Mouse (Mus musculus) liver, embryonic 14.5 days (tissue): ENCODE measurements around the gene Gm826. TPM values are rescaled to one million over a fixed set of nuclear protein-coding genes. Genes with fewer than 3 reads are reported as not detected.

ENCODE experiments used
- ATAC-seq: fragments of 200-750 bp; cut with Nextera tagmentation; 2 replicates; pipeline ENCODE4 v1.8.0; 2017; ENCODE audit warnings: moderate number of reproducible peaks, mild to moderate bottlenecking, moderate library complexity; ENCODE audit not compliant: insufficient read depth
- DNase-seq, 3 experiments: peaks; one replicate each; pipeline ENCODE4 v3.0.0-alpha.2; 2012 to 2013; ENCODE audit warnings: low read depth in 3 of 3, low spot score in 3 of 3
- H3K27ac ChIP-seq: fragments of 300-500 bp; sonication (generic); 2 replicates; pipeline ENCODE4 v1.5.1; 2014; ENCODE audit warnings: moderate library complexity, mild to moderate bottlenecking, control low read depth, inconsistent platforms
- H3K27me3 ChIP-seq: fragments of 300-500 bp; sonication (generic); 2 replicates; pipeline ENCODE4 v1.6.1; 2014; ENCODE audit warnings: mild to moderate bottlenecking, low read length, moderate library complexity; ENCODE audit not compliant: control insufficient read depth, insufficient read depth
- H3K36me3 ChIP-seq: fragments of 300-500 bp; sonication (generic); replicated peaks from 2 replicates; pipeline ENCODE4 v1.6.1; 2014; ENCODE audit warnings: low read depth; ENCODE audit not compliant: control insufficient read depth, insufficient read depth
- H3K4me1 ChIP-seq, 2 experiments: fragments of 200-500 bp in 1 of 2; fragments of 300-500 bp in 1 of 2; sonication (generic) in 1 of 2; replicated peaks; 2 replicates each; pipeline ENCODE4 v1.6.1; 2012 to 2014; ENCODE audit warnings: antibody characterized with exemption in 1 of 2, inconsistent platforms in 1 of 2, low read length in 1 of 2; ENCODE audit not compliant: control insufficient read depth in 2 of 2, insufficient read depth in 2 of 2
- H3K4me2 ChIP-seq: fragments of 300-500 bp; sonication (generic); 2 replicates; pipeline ENCODE4 v1.6.1; 2014; ENCODE audit warnings: low read depth, mild to moderate bottlenecking, control low read depth, moderate library complexity
- H3K4me3 ChIP-seq, 2 experiments: fragments of 200-500 bp in 1 of 2; fragments of 300-500 bp in 1 of 2; sonication (generic) in 1 of 2; 2 replicates each; pipeline ENCODE4 v1.5.1; 2012 to 2014; ENCODE audit warnings: low read depth in 2 of 2, low read length in 2 of 2, mild to moderate bottlenecking in 2 of 2, control low read depth in 1 of 2, inconsistent platforms in 1 of 2, moderate library complexity in 1 of 2; ENCODE audit not compliant: insufficient read depth in 1 of 2
- H3K9ac ChIP-seq: fragments of 300-500 bp; sonication (generic); replicated peaks from 2 replicates; pipeline ENCODE4 v1.6.1; 2014; ENCODE audit warnings: mild to moderate bottlenecking, control low read depth, moderate library complexity
- H3K9me3 ChIP-seq: fragments of 300-500 bp; sonication (generic); 2 replicates; pipeline ENCODE4 v1.6.1; 2016; ENCODE audit warnings: low read length, mixed read lengths; ENCODE audit not compliant: control insufficient read depth
- CTCF ChIP-seq: IDR thresholded peaks from 2 replicates; pipeline ENCODE4 v1.5.1; 2016; ENCODE audit warnings: antibody characterized with exemption, low read depth, control low read depth
- EP300 ChIP-seq: IDR thresholded peaks from 2 replicates; pipeline ENCODE4 v1.6.1; 2016; ENCODE audit warnings: antibody characterized with exemption, low read depth
- WGBS: fragments of 180-500 bp; shearing (Covaris S2); extraction: QIAGEN DNeasy Blood & Tissue Kit; methylation state at CpG from one replicate; pipeline ENCODE4 v1.1.7; 2014; ENCODE audit not compliant: insufficient replicate concordance; 5-methylcytosine and 5-hydroxymethylcytosine counted together
- polyA plus RNA-seq, 2 experiments: library from polyadenylated mRNA; depleted of rRNA in 1 of 2; stranded (reverse) in 1 of 2; unstranded in 1 of 2; fragments of >200 nt; fragmentation: Nextera tagmentation in 1 of 2; extraction: Ambion mirVana in 1 of 2; gene quantifications; 2 replicates each; pipeline versions ENCODE4 v1.2.1 to v1.2.3; 2012 to 2014

Gene Gm826
- polyA plus RNA-seq, 2 experiments: 5.3 to 7.0 TPM

- Histone ChIP-seq H3K36me3 (no peaks in the 10 kb centered on the region), H3K9ac (no peak overlapping the region), H3K4me3 (no peak overlapping the region), H3K4me1 (peaks cover 0 to 7% of the 10 kb centered on the region in 2 experiments; a peak in 1 of 4 replicates), H3K27me3 (no peaks in the 10 kb centered on the region), H3K4me2 (no peak overlapping the region), H3K9me3 (no peaks in the 10 kb centered on the region), H3K27ac (no peak overlapping the region)
- DNase-seq (no peak), ATAC-seq (no peak)
- 56% methylated on average over 12 of the region's 12 CpGs for WGBS
- no peak for TF ChIP-seq CTCF
- TF ChIP-seq EP300: no peak
Observed at GRCm38 (mm10) chr2:160332516-160333325, 1.2 kb downstream of the Gm826 start.

GRCm38 (mm10) chr2:160328886-160329285 is 5.1 kb downstream of the Gm826 start:
- ATAC-seq (no peak), DNase-seq (no peak)
- WGBS: 38% methylated on average over 9 of the region's 9 CpGs

GRCm38 (mm10) chr2:160327716-160328115 is 6.2 kb downstream of the Gm826 start:
- Histone ChIP-seq H3K9me3 (no peaks in the 10 kb centered on the region), H3K4me1 (peaks cover 0 to 4% of the 10 kb centered on the region in 2 experiments; a peak in 1 of 4 replicates), H3K4me3 (no peak overlapping the region), H3K27ac (no peak overlapping the region), H3K27me3 (no peaks in the 10 kb centered on the region), H3K36me3 (no peaks in the 10 kb centered on the region), H3K4me2 (no peak overlapping the region), H3K9ac (no peak overlapping the region)
- no peak for TF ChIP-seq CTCF
- no peak for TF ChIP-seq EP300
- no peak for DNase-seq
- 38% methylated on average over 4 of the region's 4 CpGs for WGBS
- no peak for ATAC-seq

More at GRCm38 (mm10) chr2:160328886-160329285, 5.1 kb downstream of the Gm826 start:
- Histone ChIP-seq H3K9me3 (no peaks in the 10 kb centered on the region), H3K9ac (no peak overlapping the region), H3K27me3 (no peaks in the 10 kb centered on the region), H3K4me3 (no peak overlapping the region), H3K36me3 (no peaks in the 10 kb centered on the region), H3K4me2 (no peak overlapping the region), H3K27ac (no peak overlapping the region), H3K4me1 (peaks cover 0 to 4% of the 10 kb centered on the region in 2 experiments; a peak in 1 of 4 replicates)
- TF ChIP-seq EP300 (no peak), CTCF (no peak)

- ATAC-seq (peak; percentile 55), DNase-seq (no peak)
- Histone ChIP-seq H3K36me3 (no peaks in the 10 kb centered on the region), H3K4me3 (peak overlapping the region; percentile 10 to 14; a peak in 1 of 4 replicates), H3K27ac (no peak overlapping the region), H3K4me1 (peaks cover 0 to 4% of the 10 kb centered on the region in 2 experiments; a peak in 1 of 4 replicates), H3K27me3 (no peaks in the 10 kb centered on the region), H3K9me3 (no peaks in the 10 kb centered on the region), H3K4me2 (peak overlapping the region; percentile 28), H3K9ac (no peak overlapping the region)
- WGBS: 4% methylated on average over 4 of the region's 4 CpGs
- TF ChIP-seq CTCF (no peak), EP300 (no peak)
Observed at GRCm38 (mm10) chr2:160327167-160327566, 6.8 kb downstream of the Gm826 start.

GRCm38 (mm10) chr2:160325105-160325644 is 8.8 kb downstream of the Gm826 start:
- Histone ChIP-seq H3K27ac (no peak overlapping the region), H3K36me3 (no peaks in the 10 kb centered on the region), H3K9me3 (no peaks in the 10 kb centered on the region), H3K27me3 (no peaks in the 10 kb centered on the region), H3K4me2 (no peak overlapping the region), H3K4me3 (no peak overlapping the region), H3K9ac (no peak overlapping the region), H3K4me1 (peaks cover 0 to 4% of the 10 kb centered on the region in 2 experiments; a peak in 1 of 4 replicates)
- 48% methylated on average over 6 of the region's 6 CpGs for WGBS
- no peak for DNase-seq
- TF ChIP-seq CTCF (no peak), EP300 (no peak)
- no peak for ATAC-seq
